Mouse (Mus musculus) 416B (cell line): ENCODE data around the gene Usp25.

Experiments used
- DNase-seq: peaks from one replicate; pipeline ENCODE4 v3.0.0; 2011; ENCODE audit warnings: low read depth

Gene Usp25

DNA sequence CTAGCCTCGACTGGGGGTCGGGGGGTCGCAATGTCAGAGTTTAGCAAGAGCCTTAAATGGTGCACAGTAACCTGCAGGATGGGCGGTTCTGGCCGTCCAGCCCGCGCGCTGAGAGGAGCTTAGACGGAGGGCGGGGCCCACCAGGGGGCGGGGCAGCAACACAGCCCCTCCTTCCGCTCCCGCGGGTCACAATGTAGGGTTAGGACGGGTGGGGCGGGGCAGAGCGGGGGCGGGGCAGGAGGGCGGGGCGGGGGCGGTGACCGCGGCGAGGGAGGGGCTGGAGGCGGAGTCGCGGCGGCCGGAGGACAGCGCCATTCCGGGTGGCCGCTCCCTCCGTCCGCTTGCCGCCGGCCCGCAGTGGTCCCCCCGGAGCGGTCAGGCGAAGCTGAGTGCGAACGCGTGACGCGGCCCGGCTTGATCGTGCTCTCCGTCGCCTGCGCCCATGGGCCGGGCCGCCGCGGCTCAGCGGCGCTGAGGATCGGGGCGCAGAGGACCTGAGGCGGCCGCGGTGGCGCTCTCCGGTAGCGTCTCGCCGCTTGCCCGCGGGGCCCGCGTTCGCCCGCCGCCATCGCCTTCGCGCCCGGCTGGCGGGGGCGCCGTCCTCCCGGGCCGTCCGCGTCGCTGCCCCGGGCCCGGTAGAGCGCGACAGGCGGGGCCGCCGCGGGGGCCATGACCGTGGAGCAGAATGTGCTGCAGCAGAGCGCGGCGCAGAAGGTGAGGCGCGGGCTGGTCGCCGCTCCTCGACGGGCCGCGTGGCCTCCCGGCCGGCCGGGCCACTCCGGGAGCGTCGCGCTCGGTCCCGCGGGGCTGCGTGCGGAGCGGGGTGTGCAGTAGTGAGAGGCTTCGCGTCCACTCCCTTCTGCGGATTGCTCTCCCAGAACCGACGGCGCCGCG lies at the start of gene Usp25:
Gene Usp25, plus strand, starts transcription at position 280 of the 894 bp plus-strand sequence.
- peak; percentile 92 for DNase-seq

DNA sequence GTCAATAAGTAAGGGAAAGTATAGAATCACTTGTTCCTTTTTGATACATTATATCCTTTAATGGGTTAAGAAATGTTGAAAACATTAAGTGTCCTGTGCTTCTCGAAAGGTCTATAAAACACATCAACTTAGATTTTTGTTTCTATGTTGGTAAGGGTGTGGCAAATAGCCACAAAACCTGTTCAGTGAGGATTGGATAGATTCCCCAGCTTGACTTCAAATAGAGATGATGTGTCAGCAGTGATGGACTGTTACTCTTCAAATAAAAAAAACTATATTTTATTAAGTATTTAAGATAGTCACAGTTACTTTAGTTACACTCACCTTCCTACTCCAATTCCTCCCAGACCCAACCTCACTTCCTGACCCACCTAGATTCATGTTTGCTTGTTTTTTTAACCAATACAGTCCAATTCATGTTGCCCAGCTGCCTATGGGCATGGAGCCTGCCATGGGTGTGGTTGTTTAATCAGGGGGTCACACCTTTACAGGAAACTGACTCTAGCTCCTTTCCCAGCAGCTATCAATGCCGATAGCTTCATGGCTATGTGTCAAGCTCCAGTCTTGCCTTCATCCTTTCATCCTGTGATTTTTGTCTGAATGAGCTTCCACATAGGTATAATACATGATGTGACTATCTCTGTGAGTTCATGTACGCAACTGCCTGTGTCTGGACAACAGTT lies 45.8 kb upstream of the Usp25 start:
- no peak for DNase-seq

DNA sequence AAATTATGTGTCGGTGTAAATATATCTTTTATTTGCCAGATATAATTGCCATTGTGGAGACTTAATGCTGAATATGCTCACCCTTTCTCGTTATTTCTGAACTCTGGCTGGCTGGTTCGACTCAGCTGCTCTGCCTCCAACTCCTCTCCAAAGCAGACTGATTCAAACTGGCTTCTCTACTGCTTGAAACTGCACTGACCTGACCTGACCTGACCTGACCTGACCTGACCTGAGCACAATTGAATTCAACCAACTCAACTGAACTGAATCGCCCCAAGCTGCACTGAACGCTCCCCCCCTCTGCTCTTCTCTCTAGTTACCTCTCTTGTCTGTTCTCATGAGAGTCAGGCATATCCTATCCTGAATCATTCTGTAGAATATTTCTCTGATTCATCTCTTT lies 42.3 kb upstream of the Usp25 start:
- no peak for DNase-seq

DNA sequence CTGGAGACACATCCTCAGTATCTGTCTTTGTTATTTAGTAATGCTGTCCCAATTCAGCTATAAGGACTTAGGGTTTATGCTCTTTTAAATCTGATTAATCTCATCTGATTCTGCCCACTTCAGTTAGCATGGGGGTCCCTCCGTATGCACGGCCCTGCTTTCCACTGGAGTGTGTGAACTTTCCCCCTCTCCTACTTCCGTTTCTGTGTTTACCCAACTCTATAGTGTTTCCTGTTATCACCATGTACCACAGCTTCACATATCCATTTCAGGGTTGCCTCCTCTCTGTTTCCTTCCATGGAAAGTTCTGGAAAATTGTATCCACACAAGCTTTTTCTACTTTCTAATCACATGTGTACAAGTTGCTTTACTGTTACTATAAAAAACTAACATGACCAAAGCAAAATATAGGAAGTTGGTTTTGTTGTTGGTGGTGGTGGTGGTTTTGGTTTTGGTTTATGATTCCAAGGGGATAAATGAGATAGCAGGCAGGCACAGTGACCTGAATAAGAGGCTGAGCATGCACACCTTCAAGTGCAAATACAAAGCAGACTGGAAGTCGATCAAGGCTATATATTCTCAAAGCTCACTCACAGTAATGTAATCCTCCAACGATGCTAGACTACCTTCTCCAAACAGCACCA lies 36.6 kb upstream of the Usp25 start:
- no peak for DNase-seq

DNA sequence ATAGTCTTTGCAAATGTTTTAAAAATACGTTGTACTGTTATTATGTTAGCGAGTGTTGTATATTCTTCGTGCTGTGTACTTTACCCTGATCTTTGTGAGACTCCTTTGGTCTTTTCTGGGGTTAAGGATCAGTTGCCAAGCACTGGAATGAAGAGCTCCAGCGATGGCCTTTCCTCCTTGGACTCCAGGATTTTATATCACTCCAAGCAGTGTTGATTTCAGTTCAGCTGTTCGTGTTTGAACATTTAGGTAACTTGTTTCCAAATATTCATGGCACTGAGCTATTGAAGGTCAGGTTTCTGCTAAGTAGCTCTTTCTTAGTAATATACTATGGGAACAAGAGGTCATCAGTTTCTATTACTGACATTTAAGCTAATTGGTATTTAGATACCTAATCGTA lies 29.8 kb upstream of the Usp25 start:
- DNase-seq: no peak

DNA sequence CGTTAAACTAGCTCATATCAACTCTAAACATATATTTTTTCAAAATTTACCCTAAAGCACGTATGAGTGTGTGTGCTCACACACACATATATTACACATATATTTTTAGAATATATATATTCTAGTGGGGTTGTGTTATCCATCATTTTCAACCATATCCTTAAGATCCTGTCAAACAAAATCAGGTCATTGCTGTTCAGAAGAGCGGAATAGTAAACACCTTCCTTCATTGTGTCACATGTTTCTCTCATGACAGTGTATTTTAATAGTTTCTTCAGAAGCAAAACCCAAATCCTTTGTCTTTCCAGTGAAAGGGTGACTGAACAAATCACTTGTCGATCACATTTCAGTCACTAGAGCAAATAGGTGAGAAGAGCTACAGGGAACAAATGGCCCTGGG lies 25.8 kb upstream of the Usp25 start:
- DNase-seq: no peak

DNA sequence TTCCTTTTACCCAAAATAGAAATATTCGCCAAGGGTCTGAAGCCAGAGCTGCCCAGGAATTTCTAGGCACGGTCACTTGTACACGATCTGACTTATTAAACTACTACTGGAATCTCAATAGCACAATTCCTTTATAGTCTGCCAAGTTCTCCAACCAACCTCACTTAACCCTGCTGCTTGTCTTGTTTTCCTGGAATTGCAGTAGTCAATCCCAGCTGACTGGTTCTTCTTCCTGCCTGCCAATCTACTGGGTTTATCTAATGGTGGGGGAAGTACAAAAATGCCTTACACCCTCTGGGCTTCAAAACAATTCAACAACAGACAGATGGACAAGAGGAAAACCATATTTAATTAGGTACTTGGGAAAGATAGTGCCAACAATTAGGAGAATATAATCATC lies 9.6 kb upstream of the Usp25 start:
- DNase-seq: no peak

DNA sequence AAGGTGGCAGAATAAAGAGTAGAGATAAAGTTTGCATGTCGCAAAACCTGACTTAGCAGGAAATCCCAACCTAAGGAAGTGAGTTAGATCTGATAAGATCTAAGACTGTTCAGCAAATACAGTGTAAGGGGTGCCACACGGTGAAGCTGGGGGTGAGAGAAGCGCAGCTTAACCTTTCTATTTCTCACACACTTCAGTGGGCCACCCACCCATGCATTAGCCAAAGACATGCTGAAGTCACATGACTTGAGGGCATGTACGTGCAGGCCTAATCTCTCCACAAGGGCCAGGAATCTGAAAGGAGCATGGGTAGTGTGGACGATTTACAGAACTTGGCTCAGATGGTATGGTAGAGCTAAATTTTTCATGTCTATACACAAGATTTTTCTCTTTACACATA lies 4.3 kb upstream of the Usp25 start:
- peak; percentile 77 for DNase-seq

DNA sequence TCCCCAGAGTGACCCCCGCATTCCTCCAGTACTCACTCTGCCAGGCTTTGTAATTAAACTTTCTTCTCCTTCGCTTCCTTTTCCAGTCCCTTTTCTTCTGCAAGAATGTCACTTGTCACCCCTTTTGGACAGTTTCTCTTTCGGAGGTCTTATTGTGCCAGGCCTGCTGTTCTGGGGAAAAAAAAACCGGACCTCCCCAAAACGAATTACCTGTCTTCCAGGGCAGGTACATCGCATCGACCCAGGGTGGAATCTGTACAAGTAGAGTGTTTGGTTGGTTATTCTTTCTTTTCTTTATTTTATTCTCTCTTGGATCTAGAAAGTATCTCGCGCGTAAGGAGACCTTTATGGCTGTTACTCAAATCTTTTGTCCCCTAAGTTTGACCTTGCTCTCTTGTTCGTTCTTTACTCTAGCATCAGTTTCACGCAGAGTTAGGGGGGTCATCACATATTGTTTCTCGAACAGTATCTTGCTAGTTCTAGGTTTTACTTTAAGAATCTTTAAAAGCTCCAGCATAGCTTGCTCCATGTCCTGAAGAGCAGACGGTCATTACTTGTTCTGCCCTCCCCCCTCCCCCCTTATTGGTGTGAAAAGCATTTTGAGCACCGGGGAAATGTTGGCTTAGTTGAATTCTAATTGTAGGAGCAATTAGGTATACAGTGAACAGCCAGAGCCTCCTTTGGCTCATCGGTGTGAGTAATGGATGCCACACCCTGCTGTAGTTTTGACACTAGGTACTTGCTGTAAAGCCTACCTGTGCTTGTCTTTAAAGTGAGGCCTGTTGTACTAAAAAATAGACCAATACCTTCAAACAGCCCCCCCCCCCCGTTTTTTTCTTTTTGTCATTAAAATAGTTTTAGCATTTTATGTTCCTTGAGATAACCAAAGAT lies 1.1 kb downstream of the Usp25 start:
- peak; percentile 52 for DNase-seq

DNA sequence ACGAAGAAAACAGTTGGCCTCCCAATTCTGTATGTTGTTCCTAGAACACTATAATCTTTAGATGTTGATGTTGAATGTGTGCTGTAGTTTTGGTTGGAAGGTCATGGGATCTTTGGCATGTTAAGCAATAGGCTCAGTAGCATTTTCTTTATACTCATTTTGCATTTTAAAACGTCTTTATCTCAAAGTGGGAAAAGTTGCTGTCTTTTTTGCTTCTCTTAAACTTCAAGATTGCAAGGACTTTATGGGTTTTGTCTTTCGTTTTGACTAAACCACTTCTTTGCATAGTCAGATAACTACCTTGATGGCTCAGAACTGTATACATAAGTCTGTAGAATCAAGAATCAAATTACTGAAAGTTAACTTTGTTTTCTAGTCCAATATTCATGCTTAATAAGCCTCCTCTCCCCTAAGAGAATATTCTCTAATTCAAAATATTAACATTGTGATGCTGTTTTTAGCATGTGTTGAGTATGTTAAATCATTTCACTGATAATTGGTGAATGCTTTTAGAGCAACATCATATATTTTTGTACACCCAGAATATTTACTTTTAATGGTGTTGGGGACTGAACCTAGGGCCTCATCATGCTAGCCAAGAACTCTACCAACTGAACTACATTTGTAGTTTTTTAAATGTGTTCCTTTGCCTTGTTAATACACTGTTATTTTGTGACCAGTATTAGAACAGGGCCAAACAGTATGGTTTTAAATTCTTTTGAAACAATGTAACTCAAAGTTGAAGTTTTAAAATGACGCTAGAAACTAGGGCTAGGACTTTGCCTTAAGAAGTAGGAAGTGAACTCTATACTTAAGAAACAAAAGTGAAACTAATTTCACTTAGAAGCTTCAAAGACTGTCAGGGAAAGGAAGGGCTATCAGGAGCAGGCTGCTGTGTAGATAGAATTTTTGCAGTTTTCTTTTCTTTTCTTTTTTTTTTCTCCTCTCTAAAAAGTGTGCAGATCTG lies 2.2 kb downstream of the Usp25 start:
- DNase-seq: peak; percentile 74

DNA sequence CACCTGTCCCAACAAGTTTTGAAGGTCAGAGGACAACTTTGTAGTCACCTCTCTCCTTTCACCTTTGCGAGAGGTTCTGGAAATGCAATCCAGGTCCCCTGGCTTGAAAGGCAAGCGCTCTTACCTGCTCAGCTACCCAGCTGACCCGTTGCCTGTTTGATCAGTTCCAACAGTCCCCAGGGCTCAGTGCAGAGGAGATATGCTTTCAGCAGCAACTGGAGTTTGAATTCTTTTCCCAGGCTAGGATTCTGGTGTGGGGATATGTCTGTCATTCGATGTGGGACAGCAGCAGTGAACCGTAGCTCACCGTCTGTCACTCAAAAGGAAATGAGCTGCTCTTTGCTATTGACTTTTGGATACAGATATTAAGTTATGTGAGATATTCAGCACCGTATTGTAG lies 4.4 kb downstream of the Usp25 start:
- DNase-seq: no peak

DNA sequence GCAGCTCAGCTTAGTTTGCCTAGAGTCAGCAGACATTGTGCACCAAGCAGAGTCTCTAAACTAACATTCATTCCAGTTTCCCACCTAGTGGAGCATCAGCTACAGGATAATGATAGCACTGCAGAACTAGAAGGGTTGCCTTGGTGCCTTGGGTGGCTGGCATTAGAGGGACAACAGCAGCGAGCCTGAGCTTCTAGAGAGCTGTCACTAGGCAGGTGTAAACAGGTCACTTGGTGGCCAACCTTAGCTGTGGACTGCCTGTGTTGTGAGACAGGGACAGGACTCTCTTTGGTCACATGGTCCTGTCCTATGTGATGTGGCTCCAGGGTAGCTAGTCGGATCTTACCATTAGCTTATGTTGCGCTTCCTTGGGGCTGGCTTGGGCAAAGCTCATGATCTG lies 6.7 kb downstream of the Usp25 start:
- no peak for DNase-seq

DNA sequence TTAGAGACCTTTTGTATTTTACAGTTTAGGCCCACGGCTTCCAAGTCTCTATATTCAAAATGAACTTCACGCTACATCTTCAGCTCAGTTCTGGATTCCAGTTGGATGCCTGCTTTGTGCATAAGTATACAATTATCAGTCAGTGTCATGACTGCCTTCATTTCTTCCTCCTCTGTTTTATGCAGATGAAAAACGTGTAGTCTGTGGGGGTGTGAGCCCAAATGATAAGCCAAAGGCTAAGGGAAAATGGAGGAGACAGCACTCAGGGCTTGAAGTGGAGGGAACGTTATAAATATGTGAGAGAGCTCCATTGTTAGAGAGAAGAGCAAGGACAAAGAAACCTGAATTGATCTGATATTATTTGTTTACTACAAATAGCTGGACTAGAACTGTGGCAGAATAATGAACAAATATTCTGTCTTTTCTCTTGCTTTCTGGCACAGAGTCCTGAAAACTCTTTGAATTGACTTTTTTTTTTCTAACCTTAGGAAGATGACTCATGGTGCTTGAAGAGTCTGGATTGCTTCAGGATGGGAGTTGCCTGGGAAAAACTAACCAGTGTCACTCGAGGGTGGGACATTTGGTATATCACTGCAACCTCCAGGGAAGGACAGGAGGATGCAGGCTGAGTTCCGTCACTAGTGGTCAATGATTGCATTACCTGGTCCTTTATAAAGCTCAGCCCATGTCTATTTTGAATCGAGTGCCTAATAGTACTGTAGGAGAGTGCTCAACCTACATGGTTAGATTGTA lies 10.3 kb downstream of the Usp25 start:
- DNase-seq: peak; percentile 25

DNA sequence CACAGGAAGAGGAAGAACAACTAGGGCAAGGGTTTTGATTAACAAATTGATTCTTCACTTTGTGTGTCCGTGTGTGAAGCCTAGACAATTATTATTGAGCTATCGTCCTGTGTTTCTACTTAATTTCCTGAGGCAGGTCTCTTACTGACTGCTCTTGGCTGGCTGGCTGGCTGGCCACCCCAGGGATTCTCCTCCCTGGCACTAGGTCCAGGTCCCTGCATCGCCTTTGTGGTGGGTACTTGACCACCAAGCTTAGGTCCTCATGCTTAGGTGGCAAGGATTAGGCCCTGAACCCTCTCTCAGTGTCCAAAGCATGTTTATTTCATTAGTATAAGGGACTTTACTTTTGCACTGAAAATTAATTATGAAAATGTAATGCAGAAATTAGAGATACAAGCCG lies 12.6 kb downstream of the Usp25 start:
- DNase-seq: no peak

DNA sequence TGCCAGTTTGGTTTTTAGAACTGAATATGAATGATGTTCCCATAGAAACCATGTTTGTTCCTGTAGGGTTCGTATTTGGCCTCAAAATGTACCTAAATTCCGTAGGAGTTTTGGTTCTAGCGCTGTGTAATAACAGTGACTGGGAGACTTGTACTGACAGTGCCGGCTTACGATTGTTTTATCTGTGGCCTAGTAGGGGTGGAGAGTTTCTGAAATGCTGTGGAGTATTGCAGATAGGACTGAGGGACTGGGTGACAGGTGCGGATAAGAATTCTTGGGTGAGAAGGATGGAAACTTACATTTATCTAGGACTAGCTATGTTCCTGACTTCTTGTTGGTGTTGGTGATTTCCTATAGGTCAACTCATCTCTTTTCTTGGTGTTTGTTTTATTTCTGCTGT lies 13.4 kb downstream of the Usp25 start:
- no peak for DNase-seq

DNA sequence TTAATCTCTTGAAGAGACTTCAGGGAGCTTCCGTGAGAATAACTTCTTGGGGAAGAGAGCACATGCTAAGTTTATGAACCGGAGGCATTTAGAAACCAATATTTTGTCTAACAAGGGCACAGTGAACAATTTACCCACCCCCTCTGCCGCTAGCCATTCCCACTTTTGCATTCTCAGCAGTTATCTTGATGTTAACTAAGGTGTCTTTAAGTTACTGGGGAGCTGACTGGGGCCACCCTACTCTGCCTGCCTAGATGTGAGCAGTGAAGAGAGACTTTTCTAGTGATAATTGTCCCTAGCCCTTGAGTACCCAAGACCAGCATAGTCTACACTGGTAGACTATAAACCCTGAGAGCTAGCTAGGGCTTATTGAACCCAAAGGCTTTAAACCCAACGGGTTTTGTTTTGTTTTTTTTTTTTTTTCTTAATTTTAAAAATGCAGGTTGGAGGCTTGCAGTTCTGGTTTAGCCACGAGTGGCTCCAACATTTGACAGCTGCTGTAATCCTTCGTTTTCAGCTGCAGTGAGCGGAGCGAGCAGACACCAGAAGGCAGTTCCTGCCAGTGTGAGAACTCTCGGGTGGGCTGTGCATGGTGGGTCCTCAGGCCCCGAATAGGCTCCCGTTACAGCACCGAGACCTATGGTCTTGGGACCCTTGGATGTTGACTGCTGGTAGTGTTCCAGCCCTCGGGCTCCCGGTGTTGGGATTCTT lies 14.6 kb downstream of the Usp25 start:
- no peak for DNase-seq

DNA sequence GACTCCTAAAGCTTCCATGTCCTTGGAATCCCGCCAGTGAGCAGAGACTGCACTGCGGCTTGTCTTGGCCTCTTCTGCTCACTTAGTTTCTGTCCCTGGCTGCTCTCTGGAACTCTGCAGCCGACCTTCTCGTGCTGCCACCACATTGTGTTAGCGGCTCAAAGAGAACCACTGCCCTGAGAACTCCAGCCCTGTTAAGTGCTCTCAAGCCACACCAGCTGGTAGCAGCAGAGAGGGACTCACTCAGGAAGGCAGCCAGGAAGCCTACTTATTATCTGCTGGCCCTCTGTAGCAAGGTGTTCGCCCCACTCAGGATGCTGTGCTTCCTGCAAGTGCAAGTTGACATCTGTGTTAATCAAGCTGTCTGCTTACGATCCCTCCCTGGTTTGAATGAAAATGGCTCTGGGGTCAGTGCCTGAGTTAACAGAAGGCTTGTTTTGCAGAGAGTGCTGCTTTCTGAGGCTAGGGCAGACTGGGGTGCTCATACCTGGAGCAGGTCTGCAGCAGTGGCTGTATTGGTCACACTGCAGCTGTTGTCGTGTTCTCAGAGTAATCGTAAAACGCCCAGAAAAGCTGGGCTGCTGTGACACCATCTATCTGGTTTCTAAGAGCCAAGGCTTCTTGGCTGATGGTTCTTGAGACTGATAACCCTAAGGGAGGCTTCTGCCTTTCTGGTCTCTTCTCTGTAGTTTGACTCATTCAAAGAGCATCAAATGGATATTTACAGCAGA lies 15.3 kb downstream of the Usp25 start:
- peak; percentile 79 for DNase-seq

DNA sequence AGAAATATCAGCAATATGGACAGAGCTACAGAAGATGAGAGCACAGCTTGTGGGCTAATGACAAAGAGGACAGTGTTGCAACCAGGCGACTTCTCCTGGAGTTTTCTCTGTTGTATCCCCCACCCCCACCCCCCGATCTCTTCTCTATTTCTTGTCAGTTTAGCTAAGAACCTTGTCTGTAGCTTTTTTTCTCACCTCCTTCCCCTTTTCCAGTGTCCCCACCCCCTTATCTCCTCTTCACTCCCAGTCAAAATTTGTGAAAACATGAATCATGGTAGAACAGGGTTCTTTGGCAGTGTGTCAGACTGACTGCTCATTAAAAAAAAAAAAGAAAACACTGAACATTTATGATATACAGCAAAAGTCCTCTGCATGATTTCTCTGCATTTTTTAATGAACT lies 16.9 kb downstream of the Usp25 start:
- peak; percentile 89 for DNase-seq

DNA sequence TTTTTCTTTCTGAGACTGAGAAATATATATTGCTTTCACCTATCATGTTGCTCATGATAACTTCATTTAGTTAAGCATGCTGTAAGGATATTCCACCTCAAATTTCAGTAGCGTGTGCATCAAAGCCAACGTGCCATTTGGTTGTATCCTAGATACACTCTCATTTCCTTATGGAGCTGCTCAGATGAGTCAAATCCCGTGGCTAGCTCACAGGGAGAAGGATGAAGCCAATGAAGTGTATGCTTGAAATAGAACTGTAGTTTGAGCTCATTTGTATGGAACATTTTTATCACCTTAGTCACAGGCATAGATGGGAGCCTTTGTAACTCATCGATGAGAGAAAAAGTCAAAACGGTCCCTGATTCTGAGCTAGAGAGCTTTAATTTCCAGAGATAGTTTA lies 20.8 kb downstream of the Usp25 start:
- DNase-seq: no peak
